Mouse (Mus musculus) C2C12 (cell line): ENCODE results near the gene Raly.

Source experiments
- CEBPB ChIP-seq: IDR thresholded peaks from one replicate; pipeline ENCODE4 v1.6.1; 2011; ENCODE audit warnings: low read depth, mild to moderate bottlenecking, control low read depth, moderate library complexity
- CTCF ChIP-seq: IDR thresholded peaks from one replicate; pipeline ENCODE4 v1.5.1; 2011; ENCODE audit not compliant: control insufficient read depth, insufficient read depth, insufficient read length
- FOSL1 ChIP-seq: IDR thresholded peaks from one replicate; pipeline ENCODE4 v1.8.0; 2011; ENCODE audit warnings: mild to moderate bottlenecking, low read length; ENCODE audit not compliant: poor library complexity, insufficient read depth, severe bottlenecking
- MAX ChIP-seq: IDR thresholded peaks from one replicate; pipeline ENCODE4 v1.6.1; 2011; ENCODE audit warnings: mild to moderate bottlenecking, control low read depth
- MYOG ChIP-seq: IDR thresholded peaks from one replicate; pipeline ENCODE4 v1.6.1; 2011; ENCODE audit not compliant: control insufficient read depth, insufficient read length; ENCODE audit errors: extremely low read depth
- USF1 ChIP-seq: IDR thresholded peaks from one replicate; pipeline ENCODE4 v1.6.1; 2011; ENCODE audit warnings: low read depth, mild to moderate bottlenecking, control low read depth, moderate library complexity

- TF ChIP-seq MAX, result no peak
- no peak for TF ChIP-seq CTCF
- TF ChIP-seq CEBPB, result no peak
- TF ChIP-seq USF1, result no peak
- TF ChIP-seq MYOG, result no peak
- TF ChIP-seq FOSL1, result no peak
Observed at GRCm38 (mm10) chr2:154786187-154786586, 4.7 kb upstream of the Raly start.
